8 mouse cellular contexts compared by ENCODE assay signal in the genomic region with DNA sequence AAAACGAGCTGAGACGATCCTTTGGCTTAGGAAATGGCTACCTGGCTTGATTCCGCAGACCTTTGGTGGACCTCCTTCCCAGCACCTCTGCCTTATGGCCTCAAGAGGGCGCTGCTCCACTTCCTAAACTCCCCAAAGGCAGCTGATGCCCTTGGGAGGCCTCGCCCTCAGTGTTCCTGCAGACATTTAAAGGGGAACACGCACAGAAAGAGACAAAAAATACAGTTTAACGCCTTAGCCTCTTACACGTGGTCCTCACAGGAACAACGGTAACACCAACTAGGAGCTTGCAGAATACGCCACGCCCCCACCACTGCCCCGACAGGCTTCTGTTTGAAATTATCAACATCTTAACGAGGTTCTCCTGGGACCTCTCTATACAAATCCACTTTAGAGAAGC.
DNase-seq lines count a peak whose midpoint lies in the region; ATAC-seq and TF ChIP-seq lines count a peak whose summit lies in the region.

No protein-coding gene starts in this region.

- DNase-seq in adrenal gland, adult 8-10 months: peak; percentile 85
- peak; percentile 90 for DNase-seq in embryo, embryonic 11 days
- peak; percentile 88 for DNase-seq in limb, embryonic 10.5 days (ENCODE audit: low spot score)
- DNase-seq in skeletal muscle tissue, adult 2 months (ENCODE audit: low read depth, low spot score): peak; percentile 92

- no peaks in the 10 kb centered on the region for H3K36me3 ChIP-seq in intestine, postnatal 0 days (ENCODE audit: control insufficient read depth, insufficient read depth)
- H3K36me3 ChIP-seq in limb, embryonic 10.5 days: no peaks in the 10 kb centered on the region
- H3K36me3 ChIP-seq in midbrain, embryonic 12.5 days: no peaks in the 10 kb centered on the region

- WGBS in intestine, postnatal 0 days: 3% methylated on average over 13 of the region's 13 CpGs
- 5% methylated on average over 13 of the region's 13 CpGs for WGBS in limb, embryonic 10.5 days
- 10% methylated on average over 13 of the region's 13 CpGs for WGBS in midbrain, embryonic 12.5 days

- H3K4me2 ChIP-seq in intestine, postnatal 0 days (replicated peaks; ENCODE audit: low read depth): peak overlapping the region; percentile 67
- H3K4me2 ChIP-seq in midbrain, embryonic 12.5 days (replicated peaks): peak overlapping the region; percentile 48; the same call in 1 of the 2 replicates

- 0 out of 2 replicates have a peak, but pooled peaks cover 5% of the 10 kb centered on the region for H3K4me1 ChIP-seq in intestine, postnatal 0 days (replicated peaks; ENCODE audit: control insufficient read depth, insufficient read depth, low read length)
- peaks cover 34% of the 10 kb centered on the region for H3K4me1 ChIP-seq in limb, embryonic 10.5 days
- H3K4me1 ChIP-seq in midbrain, embryonic 12.5 days: peaks cover 19% of the 10 kb centered on the region

- H3K27me3 ChIP-seq in intestine, postnatal 0 days (replicated peaks; ENCODE audit: control insufficient read depth, insufficient read depth, low read length): no peaks in the 10 kb centered on the region
- H3K27me3 ChIP-seq in limb, embryonic 10.5 days (ENCODE audit: low read depth, poor library complexity, severe bottlenecking): no peaks in the 10 kb centered on the region
- peaks cover 18% of the 10 kb centered on the region for H3K27me3 ChIP-seq in midbrain, embryonic 12.5 days

- peak; percentile 78 for ATAC-seq in granulocyte monocyte progenitor cell, adult 5-6 weeks (replicated peaks; ENCODE audit: poor library complexity, severe bottlenecking)
- ATAC-seq in intestine, postnatal 0 days: peak; percentile 72
- peak; percentile 53; the same call in 1 of the 2 replicates for ATAC-seq in midbrain, embryonic 12.5 days (ENCODE audit: low FRiP score, low read depth)
- ATAC-seq in erythroid progenitor cell, adult 5-6 weeks (replicated peaks; ENCODE audit: low FRiP score, poor library complexity, severe bottlenecking): no peak

- H3K9me3 ChIP-seq in intestine, postnatal 0 days (ENCODE audit: control insufficient read depth): no peaks in the 10 kb centered on the region
- H3K9me3 ChIP-seq in limb, embryonic 10.5 days (replicated peaks): no peaks in the 10 kb centered on the region
- no peaks in the 10 kb centered on the region for H3K9me3 ChIP-seq in midbrain, embryonic 12.5 days

- peak overlapping the region; percentile 35; the same call in 1 of the 2 replicates for H3K9ac ChIP-seq in intestine, postnatal 0 days (ENCODE audit: low read depth, low read length)
- H3K9ac ChIP-seq in midbrain, embryonic 12.5 days (replicated peaks): no peak overlapping the region

- H3K4me3 ChIP-seq in intestine, postnatal 0 days (ENCODE audit: low read depth, low read length): 0 out of 2 replicates have a peak overlapping the region, but pooled peaks have one; percentile 27
- H3K4me3 ChIP-seq in limb, embryonic 10.5 days: peak overlapping the region; percentile 53
- H3K4me3 ChIP-seq in midbrain, embryonic 12.5 days: 0 out of 2 replicates have a peak overlapping the region, but pooled peaks have one; percentile 5

- TF ChIP-seq CTCF in intestine, postnatal 0 days (IDR thresholded peaks at IDR 0.05; ENCODE audit: low read depth): peak; percentile 98

- peak overlapping the region; percentile 81; the same call in 1 of the 2 replicates for H3K27ac ChIP-seq in intestine, postnatal 0 days (ENCODE audit: low read depth, low read length)
- peak overlapping the region; percentile 78 for H3K27ac ChIP-seq in limb, embryonic 10.5 days
- H3K27ac ChIP-seq in midbrain, embryonic 12.5 days (replicated peaks): no peak overlapping the region
